Mouse (Mus musculus) 3T3-L1 (cell line): Measurements from ENCODE around the gene 4930578G10Rik.
"Not testable (repeated sequence)": the region's sequence is repeated elsewhere in the genome, so short reads cannot be mapped to it uniquely, and the experiment has no call there.

ENCODE experiments used
- DNase-seq: peaks from one replicate; pipeline ENCODE4 v3.0.0-alpha.2; 2015; ENCODE audit warnings: low read depth, low spot score

Gene 4930578G10Rik

DNA sequence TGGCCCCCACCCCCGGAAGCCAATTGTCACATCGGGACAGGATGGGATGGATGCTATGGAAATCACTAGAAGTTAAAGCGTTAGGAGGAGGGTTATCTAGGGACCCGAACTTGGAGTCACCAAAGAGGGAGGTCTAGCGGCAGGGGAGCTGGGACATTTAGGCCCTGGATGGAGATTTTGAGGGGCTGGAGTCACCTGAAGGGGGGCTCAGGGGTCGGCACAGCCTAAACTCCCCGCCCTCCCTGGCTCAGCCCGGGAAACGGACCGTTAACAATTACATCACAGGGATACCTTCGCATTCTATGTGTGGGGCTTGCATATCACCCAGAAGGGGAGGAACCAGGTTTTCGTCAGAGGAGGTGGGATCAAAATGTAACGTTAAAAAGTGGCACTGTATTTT is at the start of gene 4930578G10Rik:
TSS of gene 4930578G10Rik (plus strand) at position 301 of the 400 bp plus-strand sequence.
- DNase-seq: not testable (repeated sequence)

DNA sequence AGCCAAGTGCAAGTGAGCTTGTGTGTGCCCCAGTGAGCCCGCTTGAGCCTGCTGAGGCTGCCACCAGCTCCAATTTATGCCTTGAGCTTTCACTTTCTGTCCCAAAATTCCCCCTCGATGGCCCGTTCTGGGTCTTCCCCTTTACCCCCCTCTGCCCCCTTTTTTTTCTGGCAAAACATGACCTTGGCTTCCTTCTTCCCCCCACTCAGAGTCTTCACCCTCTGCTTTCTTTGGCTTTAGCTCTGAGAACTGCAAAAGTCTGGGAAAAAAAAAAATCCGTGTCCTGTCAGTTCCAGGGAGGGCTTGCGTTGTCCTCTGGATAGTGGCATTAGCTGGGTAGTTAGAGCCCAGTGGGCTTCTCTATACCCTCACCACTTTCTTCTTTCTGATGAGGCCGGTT is 21.1 kb downstream of the 4930578G10Rik start, which contains the start of gene Ccl19:
TSS of gene Ccl19 (minus strand) at position 101 of the 400 bp plus-strand sequence.
- not testable (repeated sequence) for DNase-seq

- DNase-seq: not testable (repeated sequence)
These were observed 38.5 kb downstream of the 4930578G10Rik start, which contains the start of gene Ccl21a for GRCm38 (mm10) chr4:42773893-42774292. Ccl21a (minus strand) TSS chr4:42773993.

- not testable (repeated sequence) for DNase-seq
These were observed 118.4 kb downstream of the 4930578G10Rik start, which contains the start of gene Fam205a1 for GRCm38 (mm10) chr4:42853788-42854187. Fam205a1 (minus strand) TSS chr4:42853888.

- DNase-seq: not testable (repeated sequence)
These were observed 121.3 kb downstream of the 4930578G10Rik start, which contains the start of gene Gm12394 for GRCm38 (mm10) chr4:42856671-42857070. Gm12394 (minus strand) TSS chr4:42856771.

- DNase-seq: not testable (repeated sequence)
These were observed 125.1 kb downstream of the 4930578G10Rik start for GRCm38 (mm10) chr4:42860483-42860882.

DNA sequence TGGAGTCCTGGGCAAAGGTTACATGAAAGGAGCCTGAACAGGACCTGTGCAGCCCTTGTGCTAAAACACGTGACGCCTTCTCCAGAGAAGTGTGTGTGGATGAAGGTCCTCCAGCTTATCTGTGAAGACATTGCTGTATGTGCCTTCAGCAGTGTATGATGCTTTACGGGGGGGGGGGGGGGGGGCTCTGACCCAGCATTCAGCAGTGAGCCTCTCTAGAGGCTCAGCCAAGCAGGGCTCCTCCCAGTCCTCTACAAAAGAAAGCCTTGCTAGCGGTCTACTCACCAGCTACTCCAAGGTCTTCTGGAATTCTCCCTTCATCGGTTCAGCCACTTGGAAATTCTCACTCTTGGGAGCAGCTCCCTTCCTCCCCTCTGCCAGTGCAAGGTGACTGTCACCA is 128.1 kb downstream of the 4930578G10Rik start:
- DNase-seq: not testable (repeated sequence)

- no peak for DNase-seq
These were observed 132.0 kb downstream of the 4930578G10Rik start for GRCm38 (mm10) chr4:42867390-42867789.

DNA sequence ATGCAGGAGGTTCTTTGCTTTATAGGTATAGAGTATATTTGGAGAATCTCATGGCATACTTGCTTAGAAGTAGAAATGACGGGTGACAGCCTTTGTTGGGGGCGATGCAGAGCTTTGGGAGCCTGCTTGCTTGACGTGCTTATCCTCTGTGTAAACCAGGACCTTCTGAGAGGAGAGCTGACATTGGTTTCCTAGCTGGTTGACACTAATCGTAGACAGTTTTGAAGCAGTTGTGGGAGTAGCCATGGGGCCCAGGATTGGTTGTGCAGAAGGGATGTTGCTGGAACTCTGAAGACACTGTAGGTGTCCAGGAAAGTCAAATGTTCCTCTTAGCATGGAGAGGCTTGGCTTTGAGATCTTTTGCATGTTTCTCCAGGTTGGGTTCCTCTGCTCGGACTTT is 132.8 kb downstream of the 4930578G10Rik start:
- DNase-seq: peak; percentile 0

- peak; percentile 1 for DNase-seq
These were observed 135.4 kb downstream of the 4930578G10Rik start for GRCm38 (mm10) chr4:42870748-42871147.

GRCm38 (mm10) chr4:42872151-42872550 is 136.8 kb downstream of the 4930578G10Rik start:
- peak; percentile 0 for DNase-seq

GRCm38 (mm10) chr4:42872746-42873435 is 137.5 kb downstream of the 4930578G10Rik start:
- DNase-seq: no peak

- no peak for DNase-seq
These were observed 138.8 kb downstream of the 4930578G10Rik start, which contains the start of gene Fam205c for GRCm38 (mm10) chr4:42874134-42874533. Fam205c (minus strand) TSS chr4:42874234.

GRCm38 (mm10) chr4:42876586-42877291 is 141.4 kb downstream of the 4930578G10Rik start:
- peak; percentile 73 for DNase-seq

DNA sequence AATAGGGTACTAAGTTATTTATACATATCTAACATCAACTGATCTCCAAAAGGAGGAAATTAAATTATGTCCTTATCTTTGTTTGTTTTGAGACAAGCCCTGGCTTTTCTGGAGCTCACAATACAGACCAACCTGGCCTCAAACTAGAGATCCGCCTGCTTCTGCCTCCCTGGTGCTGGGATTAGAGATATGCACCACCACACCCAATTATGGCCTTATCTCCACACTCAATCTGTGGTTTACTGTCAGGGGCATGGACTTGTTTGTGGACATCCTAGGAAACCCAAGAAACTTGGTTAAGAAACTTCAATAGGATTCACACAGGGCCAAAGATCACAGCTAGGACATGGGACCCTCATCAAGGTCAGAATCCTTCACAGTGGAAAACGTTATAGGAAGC is 142.3 kb downstream of the 4930578G10Rik start:
- no peak for DNase-seq

DNA sequence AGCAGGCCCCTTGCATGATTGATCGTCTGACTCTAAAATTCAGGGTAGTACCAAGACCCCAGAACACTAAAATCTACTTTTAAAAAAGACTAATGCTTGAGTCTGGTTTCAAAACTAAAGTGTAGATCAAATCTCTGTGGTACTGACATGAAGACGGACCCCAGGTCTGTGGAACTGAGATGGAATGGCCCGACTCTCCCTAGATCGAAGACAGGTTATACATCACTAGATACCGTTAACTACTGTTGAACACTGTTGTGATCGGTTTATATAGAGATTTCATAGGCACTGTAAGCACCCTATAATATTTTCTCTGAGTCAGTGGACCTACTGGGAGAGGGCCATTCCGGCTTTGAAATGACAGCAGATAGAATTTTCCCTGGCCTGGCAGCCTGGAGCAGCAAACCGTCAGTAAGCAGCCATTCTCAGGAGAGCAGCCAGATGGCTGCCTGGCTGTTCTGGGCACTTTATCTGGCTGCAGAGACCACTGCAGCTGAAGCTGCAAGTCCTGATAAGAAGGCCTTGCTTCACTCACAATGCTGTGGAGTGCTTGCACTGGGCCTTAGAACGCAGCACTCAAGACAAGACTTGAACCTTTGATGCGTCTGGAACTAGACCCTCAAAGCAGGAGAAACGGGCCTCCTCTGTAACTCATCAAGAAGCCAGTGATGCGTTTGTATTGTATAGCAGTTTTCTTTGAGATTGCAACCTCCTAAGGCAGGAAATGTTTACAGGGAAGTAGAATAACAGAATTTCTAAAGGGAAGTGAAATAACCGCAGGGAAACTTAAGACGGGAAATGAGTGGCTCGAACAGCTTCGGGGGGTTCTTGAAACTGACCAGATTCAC is 144.7 kb downstream of the 4930578G10Rik start:
- DNase-seq: no peak

- no peak for DNase-seq
These were observed 145.3 kb downstream of the 4930578G10Rik start for GRCm38 (mm10) chr4:42880677-42880948.

DNA sequence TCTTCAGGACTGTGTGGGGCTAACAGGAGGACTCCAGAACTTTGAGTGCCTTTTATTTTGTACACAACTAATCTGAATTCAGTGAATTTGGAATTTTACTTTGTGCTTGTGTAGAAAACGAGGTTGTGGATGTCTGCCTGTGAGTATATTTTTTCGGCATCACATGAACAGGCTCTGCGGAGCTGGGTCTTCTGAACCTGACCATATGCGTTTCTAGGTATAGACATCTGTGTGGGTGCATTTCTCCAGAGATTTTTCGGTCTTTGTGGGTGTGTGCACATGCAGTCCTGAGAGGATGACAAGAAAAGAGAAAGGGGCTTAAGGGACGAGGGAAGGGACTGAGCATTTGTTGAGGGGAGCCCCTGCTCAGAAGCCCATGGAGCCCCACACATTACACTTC is 151.6 kb downstream of the 4930578G10Rik start:
- DNase-seq: no peak

- no peak for DNase-seq
These were observed 153.5 kb downstream of the 4930578G10Rik start for GRCm38 (mm10) chr4:42888806-42889205.

GRCm38 (mm10) chr4:42891176-42891575 is 155.8 kb downstream of the 4930578G10Rik start:
- DNase-seq: no peak

- DNase-seq: no peak
These were observed 159.8 kb downstream of the 4930578G10Rik start for GRCm38 (mm10) chr4:42895118-42895517.
